Mouse (Mus musculus) B cell, adult (primary cell): Measurements from ENCODE around the gene Fbxl2. TPM values are rescaled to one million over a fixed set of nuclear protein-coding genes. Genes with fewer than 3 reads are reported as not detected.

ENCODE experiments used
- total RNA-seq: library from RNA; stranded (reverse); gene quantifications from 4 replicates; pipeline ENCODE4 v1.2.4, GENCODE M21; 2023; ENCODE audit not compliant: inconsistent age

The Fbxl2 gene
- 0.22 TPM in 1 of 4 replicates, not detected in the others for total RNA-seq

DNA sequence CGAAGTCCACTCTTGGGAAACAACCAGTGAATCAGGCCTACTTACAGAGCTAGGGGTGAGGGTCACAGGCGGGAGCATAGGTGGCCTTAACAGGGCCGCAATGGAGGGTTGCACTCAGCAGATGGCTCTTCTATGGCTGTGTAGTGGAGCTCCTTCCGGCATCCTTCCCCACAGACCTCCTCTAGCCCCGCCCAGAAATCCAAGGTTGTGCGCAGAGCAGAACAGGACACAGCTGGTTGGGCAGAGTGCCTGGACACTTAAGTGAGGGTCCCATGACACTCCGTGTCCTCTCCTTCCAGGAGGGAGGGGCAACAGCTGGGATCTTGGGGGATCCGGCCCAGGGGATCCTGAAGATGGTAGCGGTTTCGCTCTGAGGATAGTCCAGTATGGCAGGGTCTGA lies at the start of gene Fbxl2:
Gene Fbxl2, minus strand, starts transcription at position 164 of the 400 bp plus-strand sequence.

DNA sequence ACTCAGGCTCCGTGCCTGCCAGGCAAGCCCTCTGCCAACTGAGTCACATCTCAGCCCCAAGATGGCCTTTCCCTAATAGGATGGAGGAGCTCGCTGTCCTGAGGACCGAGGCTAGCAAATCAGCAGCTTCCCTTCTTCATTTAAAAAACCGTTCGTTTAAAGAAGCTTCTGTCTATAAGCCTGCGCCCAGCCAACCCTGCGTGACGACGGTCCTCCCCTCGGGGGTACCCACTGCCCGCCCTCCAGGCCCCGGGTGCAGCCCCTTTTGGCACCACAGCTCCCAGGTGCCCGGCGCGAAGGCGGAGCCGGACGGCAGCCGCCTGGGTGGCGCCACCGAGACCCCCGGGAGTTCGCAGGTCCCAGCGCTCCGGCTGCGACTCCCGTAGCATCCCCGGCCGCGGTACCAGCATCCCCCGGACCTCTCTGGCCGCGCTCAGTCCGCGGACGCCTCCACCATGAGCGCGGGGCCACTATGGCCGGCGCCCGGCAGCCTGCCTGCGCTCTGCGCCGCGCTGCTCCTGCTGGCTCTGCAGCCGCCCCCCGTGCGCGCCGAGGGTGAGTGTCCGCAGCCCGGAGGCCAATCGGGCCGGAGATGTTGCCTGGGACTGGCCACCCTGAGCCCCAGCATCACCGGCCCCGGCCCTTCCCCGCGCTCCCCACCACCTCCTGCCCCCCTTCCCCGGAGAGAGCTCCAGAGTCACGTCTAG lies 11.3 kb upstream of the Fbxl2 start, which contains the start of gene Susd5:
Gene Susd5, plus strand, starts transcription at position 51 of the 707 bp plus-strand sequence.

DNA sequence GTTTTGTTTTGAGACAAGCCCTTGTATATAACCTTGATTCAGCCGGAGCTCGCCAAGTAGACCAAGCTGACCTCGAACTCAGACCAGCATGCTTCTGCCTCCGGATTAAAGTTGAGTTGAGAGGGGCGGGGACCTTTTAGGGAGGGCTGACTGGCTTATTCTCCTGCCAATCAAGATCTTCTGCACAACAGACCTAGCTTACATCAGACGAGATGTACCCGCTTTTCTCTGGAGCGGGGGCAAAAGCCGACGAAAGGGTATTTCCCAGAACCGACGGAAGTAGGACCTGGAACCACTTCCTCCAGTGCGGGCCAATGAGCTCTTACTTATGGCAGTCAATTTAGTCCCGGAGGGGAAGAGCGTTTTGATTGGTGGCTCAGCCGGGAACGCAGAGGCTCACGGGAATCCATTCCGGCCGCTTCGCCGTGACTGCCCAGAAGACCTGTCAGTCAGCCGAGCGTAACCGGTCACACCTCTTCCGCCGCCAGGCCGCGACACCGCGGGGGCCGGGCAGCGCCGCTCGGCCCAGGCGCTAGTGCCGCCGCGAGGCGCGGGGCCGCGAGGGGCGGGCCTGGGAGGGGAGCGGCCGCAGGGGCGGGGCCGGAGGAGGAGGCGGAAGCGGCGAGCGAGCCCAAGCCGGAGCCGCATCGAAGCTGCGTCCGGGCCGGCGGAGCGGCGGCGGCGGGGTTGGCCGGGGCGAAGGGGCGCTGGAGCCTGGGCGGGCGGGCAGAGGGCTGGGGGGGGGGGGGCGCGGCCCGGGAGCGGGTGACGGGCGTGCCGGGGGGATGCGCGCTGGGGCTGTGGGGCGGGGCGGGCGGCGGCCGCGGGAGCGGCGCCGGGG lies 115.2 kb downstream of the Fbxl2 start, which contains the start of gene Ubp1:
Gene Ubp1, plus strand, starts transcription at position 401 of the 841 bp plus-strand sequence.

Other genes starting within 250 kb of the Fbxl2 start
- 146 to 162 TPM (median 154 TPM) in 4 replicates for gene Ubp1, start 115.3 kb downstream of the Fbxl2 start, total RNA-seq
- gene Susd5, start 10.9 kb upstream of the Fbxl2 start, total RNA-seq: not detected in 4 replicates